Comparison of ENCODE assay signal across 19 mouse cellular contexts in the genomic region with DNA sequence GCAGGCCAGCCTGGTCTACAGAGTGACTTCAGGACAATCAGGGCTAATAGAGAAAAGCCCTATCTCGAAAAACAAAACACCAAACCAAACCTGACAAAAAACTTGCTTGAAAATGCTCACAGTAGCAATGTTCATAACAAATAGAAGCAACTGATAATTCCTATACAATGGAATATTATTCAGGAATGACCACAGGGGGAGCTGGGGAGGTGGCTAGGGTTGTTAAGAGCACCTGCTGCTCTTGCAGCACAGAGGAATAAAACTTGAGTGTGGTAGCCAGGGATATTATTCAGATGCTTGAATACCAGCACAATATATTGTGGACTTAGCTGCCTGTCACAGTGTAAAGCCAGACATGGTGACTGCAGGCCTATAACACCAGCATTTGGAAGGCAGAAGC.
A peak's percentile ranks its signal among the peaks of the same experiment; 100 is the strongest.
DNase-seq lines count a peak whose midpoint lies in the region; ATAC-seq and TF ChIP-seq lines count a peak whose summit lies in the region.
"Had no signal": no experiment of that assay in that cellular context is flagged by ENCODE, and none has a peak within 500 bp of the region (broad histone marks: within the 10 kb centered on the region; RNA-seq: fewer than 3 reads in every experiment).

No protein-coding gene starts in this region.

- H3K4me2 ChIP-seq in kidney, postnatal 0 days (ENCODE audit: low read length): no peak overlapping the region
- H3K4me2 ChIP-seq: midbrain, embryonic 12.5 days; neural tube, embryonic 13.5 days had no signal

- TF ChIP-seq CTCF in kidney, postnatal 0 days (IDR thresholded peaks at IDR 0.05; ENCODE audit: low read depth): peak; percentile 40; the same call in 1 of the 2 replicates
- TF ChIP-seq CTCF in E14TG2a.4 (conservative IDR thresholded peaks at IDR 0.05; ENCODE audit: low read length): 0 out of 2 replicates have a peak, but pooled peaks have one; percentile 6
- TF ChIP-seq CTCF in brain, embryonic 14.5 days (IDR thresholded peaks at IDR 0.05; ENCODE audit: borderline replicate concordance, extremely low read depth, insufficient read depth, insufficient read length): peak; percentile 9; the same call in 1 of the 2 replicates

- H3K9ac ChIP-seq in kidney, postnatal 0 days (ENCODE audit: low read depth, low read length): no peak overlapping the region
- H3K9ac ChIP-seq: midbrain, embryonic 12.5 days; neural tube, embryonic 13.5 days had no signal

- DNase-seq in kidney, postnatal 0 days (ENCODE audit: low spot score): no peak
- DNase-seq in kidney, adult 11 months: no peak
- peak; percentile 11 for DNase-seq in lung, postnatal 10 days
- DNase-seq in lung, postnatal 25 days (ENCODE audit: low spot score): no peak
- no peak for DNase-seq in brain, embryonic 14.5 days (ENCODE audit: low read depth)
- DNase-seq in thymus, postnatal 4 days: no peak
- DNase-seq: adrenal gland, postnatal 14 days; cerebellum, adult 9-10 months; gastrocnemius, postnatal 25 days; kidney, adult 18-20 months; right cerebral cortex, adult 18-20 months; thymus, adult 2 months had no signal

- no peaks in the 10 kb centered on the region for H3K36me3 ChIP-seq in kidney, postnatal 0 days (ENCODE audit: insufficient read depth, low read length)
- H3K36me3 ChIP-seq in E14TG2a.4 (ENCODE audit: insufficient read depth, low read length): 0 out of 2 replicates have a peak, but pooled peaks cover 3% of the 10 kb centered on the region
- H3K36me3 ChIP-seq: embryonic facial prominence, embryonic 10.5 days; heart, embryonic 10.5 days; midbrain, embryonic 12.5 days; neural tube, embryonic 13.5 days had no signal

- no peak overlapping the region for H3K27ac ChIP-seq in kidney, postnatal 0 days
- H3K27ac ChIP-seq: embryonic facial prominence, embryonic 10.5 days; heart, embryonic 10.5 days; midbrain, embryonic 12.5 days; neural tube, embryonic 13.5 days had no signal

- no peaks in the 10 kb centered on the region for H3K9me3 ChIP-seq in kidney, postnatal 0 days (replicated peaks; ENCODE audit: low read length)
- H3K9me3 ChIP-seq in E14TG2a.4 (ENCODE audit: low read length): no peaks in the 10 kb centered on the region
- H3K9me3 ChIP-seq: embryonic facial prominence, embryonic 10.5 days; heart, embryonic 10.5 days; midbrain, embryonic 12.5 days; neural tube, embryonic 13.5 days had no signal

- ATAC-seq in kidney, postnatal 0 days (replicated peaks; ENCODE audit: low FRiP score, low read depth): no peak
- ATAC-seq: hindbrain, embryonic 16.5 days had no signal

- no peaks in the 10 kb centered on the region for H3K27me3 ChIP-seq in kidney, postnatal 0 days (ENCODE audit: insufficient read depth, low read length)
- no peaks in the 10 kb centered on the region for H3K27me3 ChIP-seq in E14TG2a.4 (ENCODE audit: insufficient read depth, low read length)
- H3K27me3 ChIP-seq: midbrain, embryonic 12.5 days; neural tube, embryonic 13.5 days had no signal

- no peak overlapping the region for H3K4me3 ChIP-seq in kidney, postnatal 0 days (replicated peaks; ENCODE audit: low read depth, low read length)
- no peak overlapping the region for H3K4me3 ChIP-seq in E14TG2a.4 (replicated peaks; ENCODE audit: low read length)
- H3K4me3 ChIP-seq: embryonic facial prominence, embryonic 10.5 days; heart, embryonic 10.5 days; midbrain, embryonic 12.5 days; myocyte; neural tube, embryonic 13.5 days had no signal

- peaks cover 10% of the 10 kb centered on the region for H3K4me1 ChIP-seq in kidney, postnatal 0 days (replicated peaks; ENCODE audit: insufficient read depth, low read length)
- peaks cover 70% of the 10 kb centered on the region for H3K4me1 ChIP-seq in E14TG2a.4 (replicated peaks; ENCODE audit: low read depth, low read length)

- TF ChIP-seq POLR2A in brain, embryonic 14.5 days (IDR thresholded peaks at IDR 0.05; ENCODE audit: borderline replicate concordance, extremely low read depth, insufficient read depth, insufficient read length, poor library complexity, severe bottlenecking): no peak

- WGBS in kidney, postnatal 0 days: 87% methylated on average over 1 of the region's 1 CpGs
